Mouse (Mus musculus): ENCODE data around the gene Fyn.

The Fyn gene

GRCm38 (mm10) chr10:39543258-39543770 is 174.7 kb downstream of the Fyn start:
- no peak for DNase-seq

GRCm38 (mm10) chr10:39547369-39548074 is 178.9 kb downstream of the Fyn start:
- no peak for DNase-seq

GRCm38 (mm10) chr10:39550791-39551190 is 182.1 kb downstream of the Fyn start:
- DNase-seq = no peak

- no peak for DNase-seq
Observed at GRCm38 (mm10) chr10:39551637-39552185, 183.1 kb downstream of the Fyn start.

- no peak for DNase-seq
Observed at GRCm38 (mm10) chr10:39552351-39552814, 183.7 kb downstream of the Fyn start.

GRCm38 (mm10) chr10:39552903-39553302 is 184.2 kb downstream of the Fyn start:
- DNase-seq = no peak

- DNase-seq = no peak
Observed at GRCm38 (mm10) chr10:39555289-39555715, 186.6 kb downstream of the Fyn start.

- no peak for DNase-seq
Observed at GRCm38 (mm10) chr10:39555740-39556139, 187.1 kb downstream of the Fyn start.

GRCm38 (mm10) chr10:39557360-39557759 is 188.7 kb downstream of the Fyn start:
- DNase-seq = no peak

- no peak for DNase-seq
Observed at GRCm38 (mm10) chr10:39557851-39558250, 189.2 kb downstream of the Fyn start.

- no peak for DNase-seq
Observed at GRCm38 (mm10) chr10:39558492-39559005, 189.9 kb downstream of the Fyn start.

GRCm38 (mm10) chr10:39559321-39559720 is 190.7 kb downstream of the Fyn start:
- no peak for DNase-seq

GRCm38 (mm10) chr10:39562383-39562782 is 193.7 kb downstream of the Fyn start:
- DNase-seq = no peak

GRCm38 (mm10) chr10:39563552-39564223 is 195.0 kb downstream of the Fyn start:
- DNase-seq = no peak

- no peak for DNase-seq
Observed at GRCm38 (mm10) chr10:39566901-39567300, 198.2 kb downstream of the Fyn start.

GRCm38 (mm10) chr10:39568991-39569390 is 200.3 kb downstream of the Fyn start:
- no peak for DNase-seq

- no peak for DNase-seq
Observed at GRCm38 (mm10) chr10:39571011-39571410, 202.4 kb downstream of the Fyn start.

- no peak for DNase-seq
Observed at GRCm38 (mm10) chr10:39572050-39572671, 203.5 kb downstream of the Fyn start.

- no peak for DNase-seq
Observed at GRCm38 (mm10) chr10:39572672-39573051, 204.0 kb downstream of the Fyn start.

GRCm38 (mm10) chr10:39576466-39576865 is 207.8 kb downstream of the Fyn start:
- DNase-seq = no peak

GRCm38 (mm10) chr10:39580477-39580876 is 211.8 kb downstream of the Fyn start:
- no peak for DNase-seq

GRCm38 (mm10) chr10:39582385-39582784 is 213.7 kb downstream of the Fyn start:
- no peak for DNase-seq

GRCm38 (mm10) chr10:39583718-39584117 is 215.1 kb downstream of the Fyn start:
- DNase-seq = no peak
